Mouse (Mus musculus) bone marrow, adult 2 months (tissue): ENCODE results near the gene Gadd45a.

Experiments
- CTCF ChIP-seq: fragments of 200-500 bp; IDR thresholded peaks from 2 replicates; pipeline ENCODE4 v1.5.1; 2011; ENCODE audit warnings: low read length, control low read depth; ENCODE audit not compliant: control insufficient read depth, insufficient read depth
- POLR2A ChIP-seq: fragments of 200-500 bp; IDR thresholded peaks from 2 replicates; pipeline ENCODE4 v1.6.1; 2011; ENCODE audit warnings: low read depth, mild to moderate bottlenecking, control low read depth, low read length, borderline replicate concordance; ENCODE audit not compliant: control insufficient read depth

DNA sequence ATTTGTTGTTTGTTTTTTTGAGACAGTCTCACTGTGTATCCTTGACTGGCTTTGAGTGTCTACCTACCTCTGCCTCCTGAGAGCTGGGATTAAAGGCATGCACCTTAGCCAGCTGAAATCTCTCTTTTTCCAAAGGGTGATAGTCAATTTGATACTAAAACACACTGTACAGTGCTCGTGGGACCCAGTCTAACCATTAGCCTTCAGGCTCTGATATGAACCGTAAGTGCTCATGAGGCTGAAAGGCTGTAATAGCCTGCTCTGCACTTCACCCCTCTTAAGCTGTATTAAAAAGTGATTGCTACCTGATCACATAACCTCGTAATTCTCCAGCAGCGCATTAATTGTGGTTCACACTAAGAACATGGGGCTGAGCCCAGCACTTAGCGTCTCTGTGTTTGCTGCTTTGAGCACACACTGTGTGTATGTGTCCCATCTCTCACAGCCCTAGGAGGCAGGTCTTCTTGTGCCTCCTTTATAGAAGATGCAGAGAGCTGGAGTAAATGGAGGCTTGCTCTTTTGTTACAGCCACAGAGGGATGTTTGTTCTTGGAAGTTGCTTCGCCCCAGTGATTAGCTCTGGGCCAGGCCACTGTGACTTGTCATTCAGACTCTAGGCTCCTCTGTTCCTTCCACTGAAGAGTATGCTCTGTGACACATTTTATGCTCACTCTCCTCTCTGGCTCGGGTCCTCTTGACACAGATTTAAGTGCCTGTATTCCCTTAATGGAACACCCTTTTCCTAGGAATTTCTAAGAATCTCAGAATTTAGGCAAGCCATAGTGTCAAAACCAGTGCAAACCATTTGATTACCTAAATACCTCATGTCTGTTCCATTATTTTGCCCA, 26.7 kb downstream of the Gadd45a start:
- no peak for TF ChIP-seq CTCF
- TF ChIP-seq POLR2A: no peak
